Mouse (Mus musculus): ENCODE measurements around the gene Pank2.

GRCm38 (mm10) chr2:131222562-131222961 lies 39.7 kb upstream of the Pank2 start:
- TF ChIP-seq POLR2A (IDR thresholded peaks at IDR 0.05; ENCODE audit: borderline replicate concordance, insufficient read depth, low read length) (no peak), CTCF (IDR thresholded peaks at IDR 0.05; ENCODE audit: borderline replicate concordance, insufficient read depth, low read depth, low read length) (no peak)
